Mouse (Mus musculus) spleen, adult 2 months (tissue): Measurements from ENCODE around the gene Lrmda.

Experiments used
- CTCF ChIP-seq: fragments of 200-500 bp; IDR thresholded peaks from 2 replicates; pipeline ENCODE4 v1.5.1; 2011; ENCODE audit warnings: mild to moderate bottlenecking, inconsistent platforms; ENCODE audit not compliant: insufficient read depth, insufficient read length, insufficient replicate concordance; ENCODE audit errors: extremely low read depth
- POLR2A ChIP-seq: fragments of 200-500 bp; IDR thresholded peaks from 2 replicates; pipeline ENCODE4 v1.6.1; 2011; ENCODE audit warnings: low read depth, low read length, inconsistent platforms

DNA sequence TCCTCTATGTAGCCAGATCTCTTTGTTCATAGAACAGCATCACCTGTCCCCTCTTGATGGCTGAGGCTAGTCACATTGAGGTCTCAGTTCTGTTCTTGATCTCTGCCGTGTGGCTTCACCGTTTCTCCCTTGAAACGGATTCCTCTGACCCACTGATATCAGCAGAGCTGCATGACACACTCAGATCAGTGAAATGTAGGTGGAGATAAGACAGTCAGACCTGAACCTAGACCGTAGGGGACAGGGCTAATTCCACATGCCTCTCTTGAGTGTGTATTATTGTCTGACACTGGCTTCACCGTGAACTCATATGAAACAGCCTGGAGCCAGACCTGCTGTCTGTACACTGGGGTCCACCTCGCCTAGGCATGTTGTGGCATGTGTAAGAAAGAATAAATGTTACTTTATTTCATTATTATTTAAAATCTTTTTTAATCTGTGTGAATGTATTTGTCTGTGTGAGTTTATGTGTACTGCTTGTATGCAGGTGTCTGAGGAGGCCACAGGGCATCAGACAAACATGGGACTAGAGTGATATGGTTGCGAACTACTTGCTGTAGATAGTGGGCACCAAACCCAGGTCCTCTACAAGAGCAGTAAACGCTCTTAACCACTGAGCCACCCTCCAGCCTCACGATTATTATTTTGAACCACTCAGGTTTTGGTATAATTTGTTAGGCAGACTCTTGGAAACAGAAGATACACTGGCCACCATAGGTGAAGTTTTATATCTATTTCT lies 42.8 kb downstream of the Lrmda start:
- TF ChIP-seq CTCF: no peak
- no peak for TF ChIP-seq POLR2A
